Mouse (Mus musculus) liver, adult 10 weeks (tissue): ENCODE data around the gene Nat14. TPM values are rescaled to one million over a fixed set of nuclear protein-coding genes. Genes with fewer than 3 reads are reported as not detected.

Experiments
- polyA plus RNA-seq: library from polyadenylated mRNA; stranded (reverse); fragments of 350-450 nt; fragmentation: Illumina TruSeq; extraction: RNeasy Lipid Tissue Mini Kit (QIAGEN cat#74804); gene quantifications from one replicate; pipeline ENCODE4 v1.2.3, GENCODE M21; 2014; ENCODE audit warnings: low read depth, low replicate concordance

Gene Nat14
- polyA plus RNA-seq, result not detected

DNA sequence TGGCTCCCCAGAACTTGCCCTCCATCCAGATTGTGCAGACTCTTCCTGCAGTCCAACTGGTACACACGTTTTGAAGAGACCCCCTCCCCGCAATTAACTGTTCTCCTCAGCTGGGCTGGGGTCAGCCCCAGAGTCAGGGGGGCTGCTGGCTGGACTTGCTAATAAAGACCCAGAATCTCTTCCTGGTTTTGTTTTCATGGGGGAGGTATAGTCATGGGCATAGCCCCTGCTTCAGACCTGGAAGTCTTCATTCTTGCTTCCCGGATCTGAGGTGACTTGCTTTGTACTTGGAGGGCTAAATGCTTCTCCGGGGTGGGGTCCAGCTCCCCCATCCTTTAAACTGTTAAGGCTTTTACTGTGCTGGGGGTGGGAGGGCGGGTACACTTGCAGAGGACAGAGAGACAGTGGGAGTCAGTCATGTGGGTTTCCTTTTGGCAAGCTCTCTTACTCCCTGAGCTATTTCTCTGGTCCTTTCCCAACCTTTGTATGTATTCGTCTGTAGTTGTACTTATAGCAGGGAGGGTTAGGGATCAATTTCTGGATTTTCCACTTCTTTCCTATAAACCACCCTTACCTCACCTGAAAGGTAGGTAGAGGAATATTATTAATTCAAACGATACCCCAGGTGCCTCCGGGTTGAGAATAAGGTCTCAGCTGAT lies at the start of gene Nat14:
TSS of gene Nat14 (plus strand) at position 205 of the 659 bp plus-strand sequence.

DNA sequence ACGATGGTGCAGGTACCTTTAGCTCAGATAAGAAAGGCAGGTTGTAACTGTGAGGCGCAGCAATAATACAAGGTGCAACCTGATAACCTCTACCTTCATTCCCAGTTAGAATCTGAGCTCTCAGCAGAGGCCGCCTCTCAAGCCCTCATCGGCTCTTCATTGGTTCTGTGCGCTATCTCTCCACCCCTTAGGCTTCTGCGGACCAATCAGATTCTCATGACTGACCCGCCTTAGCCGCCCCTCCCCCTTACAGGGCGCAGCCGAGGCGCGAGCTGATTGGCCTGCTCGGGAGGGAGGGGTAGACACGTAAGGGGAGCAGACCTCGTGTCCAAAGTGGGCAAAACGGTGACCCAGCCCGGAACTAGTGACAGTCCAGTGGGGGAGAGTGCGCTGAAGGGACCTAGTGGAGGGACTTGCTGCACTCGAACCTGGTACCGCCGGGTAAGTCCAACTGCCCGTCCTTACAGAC lies 45.0 kb upstream of the Nat14 start, which contains the start of gene Isoc2a:
TSS of gene Isoc2a (plus strand) at position 401 of the 469 bp plus-strand sequence.

DNA sequence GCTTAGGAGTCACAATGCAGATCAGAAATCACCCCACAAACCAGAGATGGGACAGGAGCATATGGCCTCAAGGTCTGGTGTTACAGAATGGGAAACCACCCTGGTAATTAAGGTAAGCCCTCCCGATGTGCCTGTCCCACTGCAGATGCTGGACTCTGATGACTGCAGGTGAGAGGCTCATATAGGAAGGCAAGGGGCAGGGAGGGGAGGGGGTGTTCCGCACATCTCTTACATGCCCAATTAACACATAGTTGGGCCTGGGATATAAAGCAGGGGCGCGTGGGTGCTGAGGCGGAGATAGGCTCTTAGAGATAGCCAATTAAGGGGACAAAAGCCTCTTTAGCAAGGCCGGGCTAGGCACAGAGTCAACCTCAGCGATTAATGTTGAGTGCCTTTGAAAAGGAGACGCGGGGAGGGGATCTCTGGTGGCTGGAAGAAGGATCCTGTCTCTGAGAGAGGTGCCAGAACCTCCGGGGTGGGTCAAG lies 15.3 kb upstream of the Nat14 start, which contains the start of gene Gm36210:
TSS of gene Gm36210 (minus strand) at position 51 of the 485 bp plus-strand sequence.

DNA sequence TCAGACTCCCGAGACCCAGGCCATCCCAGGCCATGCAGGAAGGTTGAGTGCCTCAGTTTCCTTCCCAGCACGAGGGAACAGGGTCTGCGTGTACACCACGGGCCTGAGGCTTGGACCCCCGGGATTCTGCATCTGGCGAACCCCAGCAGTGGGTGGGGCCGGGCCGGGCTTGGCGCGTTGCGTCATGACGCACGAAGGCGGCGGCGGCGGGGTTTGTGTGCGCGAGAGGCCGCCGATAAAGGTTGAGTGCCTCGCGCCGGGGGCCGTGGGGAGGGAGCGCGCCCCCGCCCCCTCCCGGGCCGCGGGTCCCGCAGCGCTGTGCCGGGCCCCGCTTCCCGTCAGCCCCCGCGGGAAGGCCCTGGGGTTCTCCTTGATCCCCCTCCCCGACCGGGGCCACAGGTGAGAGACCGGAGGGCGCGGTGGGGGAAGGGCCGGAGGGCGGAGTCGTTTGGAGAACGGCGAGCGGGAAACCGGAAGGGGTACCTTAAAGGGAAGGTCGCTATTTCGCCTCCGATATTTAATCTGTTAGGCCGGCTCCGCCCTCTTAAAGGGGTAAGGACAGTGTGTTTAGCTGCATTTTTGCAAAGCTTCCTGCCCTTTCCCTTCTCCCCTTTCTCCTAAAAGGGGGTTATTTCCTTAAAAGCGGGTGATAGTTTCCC lies 6.7 kb upstream of the Nat14 start, which contains the start of gene Zfp628:
TSS of gene Zfp628 (plus strand) at position 211 of the 659 bp plus-strand sequence.

DNA sequence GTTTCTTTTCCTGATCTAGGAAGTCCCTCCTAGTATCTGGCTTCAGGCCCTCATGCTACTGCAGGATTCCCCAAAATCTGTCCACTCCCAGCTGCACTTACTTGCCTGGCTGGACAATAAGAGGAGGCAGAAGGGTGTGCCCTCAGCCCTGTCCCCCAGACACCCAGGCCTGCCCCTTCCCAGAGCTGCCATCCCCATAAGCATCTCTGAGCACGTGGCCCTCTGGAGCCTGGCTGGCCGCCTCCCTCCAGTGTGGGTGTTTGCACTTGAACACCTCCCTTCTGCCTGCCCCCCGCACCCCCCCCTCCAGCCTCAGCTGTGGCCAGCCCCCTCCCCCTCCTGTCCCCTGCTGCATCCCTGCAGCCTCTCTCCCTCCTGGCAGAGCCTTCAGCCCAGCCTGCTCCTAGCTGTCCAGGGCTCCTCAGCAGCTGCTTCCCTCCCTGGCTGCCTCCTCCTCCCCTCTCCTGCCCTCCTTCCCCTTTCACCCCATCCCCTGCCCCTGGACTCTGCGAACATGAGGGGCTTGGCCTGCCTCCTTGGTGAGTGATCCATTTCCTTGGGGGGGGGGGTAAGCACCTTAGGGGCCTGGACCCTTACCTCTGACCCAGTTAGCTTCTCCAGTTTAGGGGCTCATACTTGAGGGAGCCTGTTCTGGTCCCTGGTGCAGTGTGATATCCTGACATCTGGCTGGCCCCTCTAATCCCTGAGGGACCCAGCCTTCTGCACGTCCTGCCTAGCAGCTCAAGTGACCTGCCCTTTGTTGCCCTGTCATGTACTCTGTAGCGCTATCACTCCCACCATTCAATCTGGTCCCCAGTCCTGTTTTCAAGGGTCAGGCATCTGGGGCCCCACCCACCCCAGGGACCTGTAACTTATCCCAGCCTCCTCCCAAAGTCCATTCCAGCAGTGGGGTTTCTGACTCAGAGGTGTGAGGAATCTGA lies 3.9 kb downstream of the Nat14 start, which contains the start of gene Ssc5d:
TSS of gene Ssc5d (plus strand) at position 345 of the 941 bp plus-strand sequence.

DNA sequence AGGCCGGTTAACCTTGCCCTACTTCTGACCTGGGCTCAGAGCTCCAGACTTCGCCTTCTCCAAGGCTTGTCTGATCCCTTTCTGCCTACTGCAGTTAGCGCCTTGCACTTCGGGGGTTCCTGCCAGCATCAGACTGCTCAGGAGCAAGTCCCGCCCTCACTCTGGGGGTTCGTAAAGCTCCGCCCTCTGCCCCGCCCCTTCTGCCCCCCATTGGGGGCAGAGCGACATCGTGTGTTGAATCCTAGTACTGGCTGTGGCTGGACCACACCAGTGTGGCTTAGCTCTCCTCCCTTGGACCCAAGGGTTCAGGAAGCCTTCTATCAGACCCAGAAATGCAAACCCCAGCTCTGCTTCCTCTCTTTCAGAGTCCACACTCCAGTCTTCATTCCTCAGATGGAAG lies 42.4 kb downstream of the Nat14 start, which contains the start of gene Sbk2:
TSS of gene Sbk2 (minus strand) at position 135 of the 400 bp plus-strand sequence.

DNA sequence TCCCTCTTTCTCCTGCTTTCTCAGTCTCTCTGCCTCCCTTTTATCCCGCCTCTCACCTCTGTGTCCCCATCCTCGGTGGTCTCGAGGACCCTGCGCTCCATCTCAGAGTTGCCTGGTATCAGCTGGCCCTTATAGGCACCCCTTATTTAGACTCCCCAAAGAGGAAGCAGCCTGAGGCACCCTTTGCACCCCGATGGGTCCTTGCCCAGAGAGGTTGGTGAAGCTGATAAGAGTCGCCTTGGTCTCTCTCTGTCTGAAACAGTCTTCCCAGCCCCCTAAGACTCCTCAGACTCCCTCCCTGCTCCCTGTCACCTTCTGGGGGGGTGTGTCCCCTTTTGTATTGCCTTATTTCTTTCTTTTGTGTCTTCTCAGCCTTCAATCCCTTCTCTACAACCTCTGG lies 49.2 kb downstream of the Nat14 start, which contains the start of gene Sbk3:
TSS of gene Sbk3 (minus strand) at position 101 of the 400 bp plus-strand sequence.

Other genes with a start within 250 kb of the Nat14 start
- 0.87 TPM for gene Hspbp1, start 237.0 kb upstream of the Nat14 start, polyA plus RNA-seq
- not detected for gene Brsk1, start 231.4 kb upstream of the Nat14 start, polyA plus RNA-seq
- gene Tmem150b, start 196.8 kb upstream of the Nat14 start, polyA plus RNA-seq, result not detected
- 1.4 TPM for gene Kmt5c, start 181.9 kb upstream of the Nat14 start, polyA plus RNA-seq
- not detected for gene Cox6b2, start 168.9 kb upstream of the Nat14 start, polyA plus RNA-seq
- gene Fam71e2, start 150.7 kb upstream of the Nat14 start, polyA plus RNA-seq, result not detected
- gene Il11, start 139.2 kb upstream of the Nat14 start, polyA plus RNA-seq, result not detected
- not detected for gene Tmem190, start 139.1 kb upstream of the Nat14 start, polyA plus RNA-seq
- gene Tmem238, start 132.4 kb upstream of the Nat14 start, polyA plus RNA-seq, result 1.1 TPM
- gene Rpl28, start 129.2 kb upstream of the Nat14 start, polyA plus RNA-seq, result 18.8 TPM
- 4.7 TPM for gene Ube2s, start 109.4 kb upstream of the Nat14 start, polyA plus RNA-seq
- gene Shisa7, start 77.3 kb upstream of the Nat14 start, polyA plus RNA-seq, result not detected
- 5.4 TPM for gene Isoc2b, start 51.8 kb upstream of the Nat14 start, polyA plus RNA-seq
- gene Isoc2a, start 44.9 kb upstream of the Nat14 start, polyA plus RNA-seq, result 4.8 TPM
- not detected for gene Gm36210, start 15.5 kb upstream of the Nat14 start, polyA plus RNA-seq
- not detected for gene Zfp628, start 6.8 kb upstream of the Nat14 start, polyA plus RNA-seq
- not detected for gene Ssc5d, start 3.8 kb downstream of the Nat14 start, polyA plus RNA-seq
- not detected for gene Sbk2, start 42.4 kb downstream of the Nat14 start, polyA plus RNA-seq
- not detected for gene Sbk3, start 49.1 kb downstream of the Nat14 start, polyA plus RNA-seq
- gene Zfp579, start 74.1 kb downstream of the Nat14 start, polyA plus RNA-seq, result 6.3 TPM
- 0.58 TPM for gene Zfp524, start 92.4 kb downstream of the Nat14 start, polyA plus RNA-seq
- 7.7 TPM for gene Fiz1, start 92.7 kb downstream of the Nat14 start, polyA plus RNA-seq
- not detected for gene Gm44973, start 93.5 kb downstream of the Nat14 start, polyA plus RNA-seq
- gene Zfp865, start 98.3 kb downstream of the Nat14 start, polyA plus RNA-seq, result 2.7 TPM
- not detected for gene Ccdc106, start 98.5 kb downstream of the Nat14 start, polyA plus RNA-seq
- gene 4632433K11Rik, start 112.1 kb downstream of the Nat14 start, polyA plus RNA-seq, result 0.85 TPM
- gene Zfp784, start 116.4 kb downstream of the Nat14 start, polyA plus RNA-seq, result 1.9 TPM
- not detected for gene Zfp580, start 129.5 kb downstream of the Nat14 start, polyA plus RNA-seq
- gene U2af2, start 140.1 kb downstream of the Nat14 start, polyA plus RNA-seq, result 9.5 TPM
- gene Epn1, start 158.2 kb downstream of the Nat14 start, polyA plus RNA-seq, result 4.5 TPM
- not detected for gene Rfpl4, start 194.9 kb downstream of the Nat14 start, polyA plus RNA-seq
- 1.2 TPM for gene Rasl2-9, start 203.9 kb downstream of the Nat14 start, polyA plus RNA-seq
- not detected for gene Vmn1r55, start 227.6 kb downstream of the Nat14 start, polyA plus RNA-seq